Mouse (Mus musculus) MEL (cell line): Measurements from ENCODE around the gene Runx1. TPM values are rescaled to one million over a fixed set of nuclear protein-coding genes. Genes with fewer than 3 reads are reported as not detected.

Source experiments
- DNase-seq: peaks from one replicate; pipeline ENCODE4 v3.0.0; 2011; ENCODE audit warnings: low read depth, low spot score
- H3K27ac ChIP-seq: 2 replicates; pipeline ENCODE4 v1.5.1; 2012; ENCODE audit warnings: low read depth, mild to moderate bottlenecking, control low read depth, low read length, moderate library complexity; ENCODE audit not compliant: control insufficient read depth
- H3K27me3 ChIP-seq, 2 experiments: fragments of 150-350 bp in 1 of 2; sonication (generic) in 1 of 2; 2 replicates each; pipeline ENCODE4 v1.6.1; 2012; ENCODE audit warnings: low read length in 2 of 2, mild to moderate bottlenecking in 2 of 2, improper control_type of control experiment in 1 of 2, moderate library complexity in 1 of 2; ENCODE audit not compliant: insufficient read depth in 2 of 2, control insufficient read depth in 1 of 2
- H3K36me3 ChIP-seq, 2 experiments: 2 replicates each; pipeline ENCODE4 v1.6.1; 2012 to 2014; ENCODE audit warnings: low read length in 2 of 2, improper control_type of control experiment in 1 of 2, inconsistent platforms in 1 of 2, mild to moderate bottlenecking in 1 of 2; ENCODE audit not compliant: insufficient read depth in 2 of 2, control insufficient read depth in 1 of 2
- H3K4me1 ChIP-seq, 2 experiments: fragments of 150-350 bp in 1 of 2; sonication (generic) in 1 of 2; 2 replicates each; pipeline ENCODE4 v1.6.1; 2012; ENCODE audit warnings: low read length in 2 of 2, improper control_type of control experiment in 1 of 2, mild to moderate bottlenecking in 1 of 2; ENCODE audit not compliant: insufficient read depth in 2 of 2, control insufficient read depth in 1 of 2
- H3K4me3 ChIP-seq, 2 experiments: fragments of 150-350 bp in 1 of 2; sonication (generic) in 1 of 2; 2 replicates each; pipeline ENCODE4 v1.5.1; 2012; ENCODE audit warnings: low read depth in 2 of 2, low read length in 2 of 2, mild to moderate bottlenecking in 2 of 2, moderate library complexity in 2 of 2, control low read depth in 1 of 2, improper control_type of control experiment in 1 of 2; ENCODE audit not compliant: control insufficient read depth in 1 of 2, insufficient read depth in 1 of 2
- H3K79me2 ChIP-seq: 2 replicates; pipeline ENCODE4 v1.6.1; 2012; ENCODE audit warnings: mild to moderate bottlenecking, low read length, moderate library complexity; ENCODE audit not compliant: control insufficient read depth, poor library complexity, insufficient read depth
- H3K9ac ChIP-seq: 2 replicates; pipeline ENCODE4 v1.6.1; 2012; ENCODE audit warnings: low read depth, mild to moderate bottlenecking, control low read depth, low read length, moderate library complexity; ENCODE audit not compliant: control insufficient read depth, poor library complexity, severe bottlenecking
- H3K9me3 ChIP-seq: fragments of 150-350 bp; sonication (generic); replicated peaks from 2 replicates; pipeline ENCODE4 v1.6.1; 2012; ENCODE audit warnings: mild to moderate bottlenecking, low read length, improper control_type of control experiment, moderate library complexity; ENCODE audit not compliant: insufficient read depth
- BHLHE40 ChIP-seq: IDR thresholded peaks from 2 replicates; pipeline ENCODE4 v1.6.1; 2012; ENCODE audit warnings: low read depth, mild to moderate bottlenecking, inconsistent platforms, low read length, improper control_type of control experiment, borderline replicate concordance
- CHD1 ChIP-seq: IDR thresholded peaks from 2 replicates; pipeline ENCODE4 v1.6.1; 2012; ENCODE audit warnings: low read depth, mild to moderate bottlenecking, inconsistent platforms, low read length, improper control_type of control experiment
- E2F4 ChIP-seq: IDR thresholded peaks from 2 replicates; pipeline ENCODE4 v1.6.1; 2011; ENCODE audit warnings: low read depth, low read length, improper control_type of control experiment, borderline replicate concordance
- ELF1 ChIP-seq: IDR thresholded peaks from 2 replicates; pipeline ENCODE4 v1.6.1; 2014; ENCODE audit warnings: low read depth, mild to moderate bottlenecking, inconsistent platforms, low read length, improper control_type of control experiment, moderate library complexity
- EP300 ChIP-seq, 2 experiments: IDR thresholded peaks; 2 replicates each; pipeline ENCODE4 v1.6.1; 2011; ENCODE audit warnings: improper control_type of control experiment in 2 of 2, low read length in 2 of 2, low read depth in 1 of 2, mild to moderate bottlenecking in 1 of 2
- ETS1 ChIP-seq: IDR thresholded peaks from 2 replicates; pipeline ENCODE4 v1.6.1; 2012; ENCODE audit warnings: low read depth, mild to moderate bottlenecking, inconsistent platforms, low read length, improper control_type of control experiment, moderate library complexity
- GABPA ChIP-seq: IDR thresholded peaks from 2 replicates; pipeline ENCODE4 v1.6.1; 2012; ENCODE audit warnings: low read depth, mild to moderate bottlenecking, inconsistent platforms, low read length, improper control_type of control experiment, moderate library complexity
- GATA1 ChIP-seq: IDR thresholded peaks from 2 replicates; pipeline ENCODE4 v1.6.1; 2011; ENCODE audit warnings: low read depth, low read length, improper control_type of control experiment
- JUND ChIP-seq: IDR thresholded peaks from 2 replicates; pipeline ENCODE4 v1.6.1; 2011; ENCODE audit warnings: low read depth, mild to moderate bottlenecking, improper control_type of control experiment, low read length
- KAT2A ChIP-seq: conservative IDR thresholded peaks from 2 replicates; pipeline ENCODE4 v1.6.1; 2012; ENCODE audit warnings: low read depth, low read length, improper control_type of control experiment, inconsistent platforms
- MAFK ChIP-seq: IDR thresholded peaks from 2 replicates; pipeline ENCODE4 v1.6.1; 2011; ENCODE audit warnings: low read depth, mild to moderate bottlenecking, low read length, improper control_type of control experiment, borderline replicate concordance
- MAX ChIP-seq: IDR thresholded peaks from 2 replicates; pipeline ENCODE4 v1.6.1; 2011; ENCODE audit warnings: low read length, improper control_type of control experiment
- MEF2A ChIP-seq: IDR thresholded peaks from 2 replicates; pipeline ENCODE4 v1.6.1; 2014; ENCODE audit warnings: low read depth, mild to moderate bottlenecking, inconsistent platforms, low read length, improper control_type of control experiment; ENCODE audit not compliant: poor library complexity, insufficient replicate concordance, severe bottlenecking; ENCODE audit errors: extremely low read depth
- MXI1 ChIP-seq: IDR thresholded peaks from 2 replicates; pipeline ENCODE4 v1.6.1; 2011; ENCODE audit warnings: mild to moderate bottlenecking, low read depth, low read length, improper control_type of control experiment
- MYC ChIP-seq: IDR thresholded peaks from 2 replicates; pipeline ENCODE4 v1.6.1; 2011; ENCODE audit warnings: low read depth, mild to moderate bottlenecking, low read length, improper control_type of control experiment, moderate library complexity
- NRF1 ChIP-seq: IDR thresholded peaks from 2 replicates; pipeline ENCODE4 v1.6.1; 2014; ENCODE audit warnings: low read depth, mild to moderate bottlenecking, inconsistent platforms, low read length, improper control_type of control experiment, moderate library complexity; ENCODE audit not compliant: poor library complexity, insufficient read depth, severe bottlenecking
- POLR2A ChIP-seq, 2 experiments: IDR thresholded peaks; 2 replicates each; pipeline ENCODE4 v1.6.1; 2011 to 2012; ENCODE audit warnings: low read length in 2 of 2, mild to moderate bottlenecking in 2 of 2, control low read depth in 1 of 2, improper control_type of control experiment in 1 of 2, low read depth in 1 of 2, moderate library complexity in 1 of 2; ENCODE audit not compliant: control insufficient read depth in 1 of 2, insufficient read depth in 1 of 2, poor library complexity in 1 of 2
- POLR2AphosphoS5 ChIP-seq: IDR thresholded peaks from 2 replicates; pipeline ENCODE4 v1.6.1; 2012; ENCODE audit warnings: low read depth, borderline replicate concordance, mild to moderate bottlenecking, inconsistent platforms, low read length, moderate library complexity, mixed read lengths
- RAD21 ChIP-seq: IDR thresholded peaks from 2 replicates; pipeline ENCODE4 v1.6.1; 2011; ENCODE audit warnings: mild to moderate bottlenecking, low read depth, low read length, improper control_type of control experiment
- RCOR1 ChIP-seq: IDR thresholded peaks from 2 replicates; pipeline ENCODE4 v1.6.1; 2012; ENCODE audit warnings: low read depth, mild to moderate bottlenecking, inconsistent platforms, low read length, improper control_type of control experiment
- SIN3A ChIP-seq: IDR thresholded peaks from 2 replicates; pipeline ENCODE4 v1.6.1; 2012; ENCODE audit warnings: low read length, improper control_type of control experiment, inconsistent platforms
- SMC3 ChIP-seq: IDR thresholded peaks from 2 replicates; pipeline ENCODE4 v1.6.1; 2011; ENCODE audit warnings: low read depth, low read length, improper control_type of control experiment
- TAL1 ChIP-seq: IDR thresholded peaks from 2 replicates; pipeline ENCODE4 v1.6.1; 2012; ENCODE audit warnings: mild to moderate bottlenecking, inconsistent platforms, low read length, moderate library complexity, mixed read lengths
- TBP ChIP-seq: IDR thresholded peaks from 2 replicates; pipeline ENCODE4 v1.8.0; 2011; ENCODE audit warnings: low read depth, low read length, improper control_type of control experiment
- UBTF ChIP-seq: IDR thresholded peaks from 2 replicates; pipeline ENCODE4 v1.6.1; 2012; ENCODE audit warnings: low read depth, mild to moderate bottlenecking, inconsistent platforms, low read length, improper control_type of control experiment, moderate library complexity, borderline replicate concordance; ENCODE audit not compliant: insufficient read depth
- USF1 ChIP-seq: IDR thresholded peaks from 2 replicates; pipeline ENCODE4 v1.6.1; 2014; ENCODE audit warnings: low read depth, mild to moderate bottlenecking, inconsistent platforms, low read length, improper control_type of control experiment, moderate library complexity
- USF2 ChIP-seq, 2 experiments: IDR thresholded peaks; 2 replicates each; pipeline ENCODE4 v1.6.1; 2011 to 2012; ENCODE audit warnings: improper control_type of control experiment in 2 of 2, low read length in 2 of 2, borderline replicate concordance in 1 of 2, inconsistent platforms in 1 of 2, low read depth in 1 of 2, mild to moderate bottlenecking in 1 of 2; ENCODE audit not compliant: insufficient read depth in 1 of 2
- ZC3H11A ChIP-seq: IDR thresholded peaks from 2 replicates; pipeline ENCODE4 v1.6.1; 2012; ENCODE audit warnings: low read depth, mild to moderate bottlenecking, inconsistent platforms, low read length, improper control_type of control experiment
- ZKSCAN1 ChIP-seq: IDR thresholded peaks from 2 replicates; pipeline ENCODE4 v1.6.1; 2012; ENCODE audit warnings: low read depth, mild to moderate bottlenecking, inconsistent platforms, low read length, improper control_type of control experiment, moderate library complexity
- ZMIZ1 ChIP-seq: IDR thresholded peaks from 2 replicates; pipeline ENCODE4 v1.6.1; 2012; ENCODE audit warnings: low read depth, mild to moderate bottlenecking, inconsistent platforms, low read length, improper control_type of control experiment, moderate library complexity
- polyA plus RNA-seq, 2 experiments: library from polyadenylated mRNA; stranded (reverse) in 1 of 2; unstranded in 1 of 2; fragments of >175 nt in 1 of 2; fragments of >200 nt in 1 of 2; gene quantifications; 2 replicates each; pipeline versions ENCODE4 v1.2.1 to v1.2.4; 2012; ENCODE audit warnings: low replicate concordance in 2 of 2, low read depth in 1 of 2; ENCODE audit not compliant: insufficient read length in 2 of 2, insufficient read depth in 1 of 2, missing spikeins in 1 of 2
- total RNA-seq: library from RNA; depleted of rRNA; stranded (reverse); fragments of 300-350 nt; gene quantifications from 2 replicates; pipeline ENCODE4 v1.2.3, GENCODE M21; 2012

Runx1 gene
- total and polyA plus RNA-seq, 3 experiments: 14.3 to 23.5 TPM; not detected in 1

GRCm38 (mm10) chr16:92801567-92801966, 24.4 kb downstream of the Runx1 start (continued):
- TF ChIP-seq MEF2A (peak; percentile 40; the same call in 1 of the 2 replicates), ELF1 (peak; percentile 51; the same call in 1 of the 2 replicates), BHLHE40 (peak; percentile 70), NRF1 (no peak), UBTF (0 out of 2 replicates have a peak, but pooled peaks have one; percentile 19), KAT2A (no peak), RAD21 (no peak; the same call in none of the 2 replicates), RCOR1 (peak; percentile 88), MAFK (0 out of 2 replicates have a peak, but pooled peaks have one; percentile 24), SMC3 (no peak), EP300 (IDR thresholded peaks at IDR 0.05; ENCODE audit: low read depth in 1 of 2, low read length in 2 of 2) (peak; percentile 100), ZC3H11A (no peak)
- TF ChIP-seq, all 39 proteins: peak for 23

GRCm38 (mm10) chr16:92800845-92801244, 25.1 kb downstream of the Runx1 start:
- Histone ChIP-seq H3K4me1 (peaks cover 31 to 75% of the 10 kb centered on the region in 2 experiments), H3K4me3 (peak overlapping the region in 1 of 2 experiments; percentile 10; a peak in 1 of 4 replicates), H3K27me3 (no peaks in the 10 kb centered on the region), H3K79me2 (peaks cover 61% of the 10 kb centered on the region), H3K36me3 (peaks cover 7 to 83% of the 10 kb centered on the region in 2 experiments; a peak in 3 of 4 replicates), H3K27ac (peak overlapping the region; percentile 93), H3K9me3 (no peaks in the 10 kb centered on the region), H3K9ac (peak overlapping the region; percentile 58)
- DNase-seq: peak; percentile 89
- TF ChIP-seq MYC: peak; percentile 93
- peak; percentile 92 for TF ChIP-seq RCOR1
- no peak for TF ChIP-seq NRF1
- no peak; the same call in 1 of the 2 replicates for TF ChIP-seq RAD21
- TF ChIP-seq GABPA: no peak
- TF ChIP-seq USF2 (IDR thresholded peaks at IDR 0.05; ENCODE audit: borderline replicate concordance in 1 of 2, insufficient read depth in 1 of 2, low read depth in 1 of 2, low read length in 2 of 2): no peak
- TF ChIP-seq ZC3H11A: 0 out of 2 replicates have a peak, but pooled peaks have one; percentile 15
- TF ChIP-seq E2F4: no peak
- TF ChIP-seq BHLHE40: peak; percentile 95
- no peak; the same call in 1 of the 2 replicates for TF ChIP-seq SMC3
- peak; percentile 54; the same call in 1 of the 2 replicates for TF ChIP-seq CHD1
- peak; percentile 96 for TF ChIP-seq GATA1
- TF ChIP-seq SIN3A: peak; percentile 83
- TF ChIP-seq UBTF: no peak
- TF ChIP-seq JUND: no peak
- TF ChIP-seq KAT2A: 0 out of 2 replicates have a peak, but pooled peaks have one; percentile 14
- TF ChIP-seq TBP: peak; percentile 73
- TF ChIP-seq USF1: peak; percentile 88
- peak; percentile 64; the same call in 1 of the 2 replicates for TF ChIP-seq MXI1
- TF ChIP-seq MEF2A: peak; percentile 42; the same call in 1 of the 2 replicates
- TF ChIP-seq ZMIZ1: peak; percentile 46; the same call in 1 of the 2 replicates
- peak; percentile 85 for TF ChIP-seq MAX
- 0 out of 2 replicates have a peak, but pooled peaks have one; percentile 20 for TF ChIP-seq POLR2AphosphoS5
- no peak for TF ChIP-seq ZKSCAN1
- TF ChIP-seq ETS1: peak; percentile 97
- TF ChIP-seq POLR2A (IDR thresholded peaks at IDR 0.05; ENCODE audit: control insufficient read depth in 1 of 2, insufficient read depth in 1 of 2, low read depth in 1 of 2, low read length in 2 of 2, poor library complexity in 1 of 2): peak in 1 of 2 experiments; percentile 56; a peak in 1 of 4 replicates
- no peak for TF ChIP-seq ELF1
- peak; percentile 65 for TF ChIP-seq TAL1
